Mouse (Mus musculus) gastrocnemius, adult 2 months (tissue): ENCODE data around the gene Irf3. TPM values are rescaled to one million over a fixed set of nuclear protein-coding genes. Genes with fewer than 3 reads are reported as not detected.

Source experiments
- DNase-seq: peaks from one replicate; pipeline ENCODE4 v3.0.0; 2022
- H3K27ac ChIP-seq: fragments of 200-600 bp; 2 replicates; pipeline ENCODE4 v1.8.1; 2022; ENCODE audit warnings: mild to moderate bottlenecking
- H3K4me3 ChIP-seq: fragments of 200-600 bp; 2 replicates; pipeline ENCODE4 v1.8.1; 2022; ENCODE audit warnings: mild to moderate bottlenecking, moderate library complexity
- CTCF ChIP-seq: fragments of 200-600 bp; IDR thresholded peaks from 2 replicates; pipeline ENCODE4 v1.8.1; 2022; ENCODE audit warnings: antibody characterized with exemption, mild to moderate bottlenecking, moderate library complexity
- intact Hi-C: fragments of 180-260 bp; cut with DNase I; formaldehyde crosslinking; loops from one replicate; pipeline ENCODE4 v1.15.1; 2025
- microRNA-seq: library from miRNA; unstranded; fragments of <30 nt; microRNA quantifications from one replicate; pipeline ENCODE4 v1.2.0, GENCODE M21; 2021
- total RNA-seq, 2 experiments: library from RNA; stranded (reverse); gene quantifications; 2 replicates each; pipeline ENCODE4 v1.2.3; 2021

The Irf3 gene
- total RNA-seq, 2 experiments from 2014 or later = 18.4 to 18.9 TPM

DNA sequence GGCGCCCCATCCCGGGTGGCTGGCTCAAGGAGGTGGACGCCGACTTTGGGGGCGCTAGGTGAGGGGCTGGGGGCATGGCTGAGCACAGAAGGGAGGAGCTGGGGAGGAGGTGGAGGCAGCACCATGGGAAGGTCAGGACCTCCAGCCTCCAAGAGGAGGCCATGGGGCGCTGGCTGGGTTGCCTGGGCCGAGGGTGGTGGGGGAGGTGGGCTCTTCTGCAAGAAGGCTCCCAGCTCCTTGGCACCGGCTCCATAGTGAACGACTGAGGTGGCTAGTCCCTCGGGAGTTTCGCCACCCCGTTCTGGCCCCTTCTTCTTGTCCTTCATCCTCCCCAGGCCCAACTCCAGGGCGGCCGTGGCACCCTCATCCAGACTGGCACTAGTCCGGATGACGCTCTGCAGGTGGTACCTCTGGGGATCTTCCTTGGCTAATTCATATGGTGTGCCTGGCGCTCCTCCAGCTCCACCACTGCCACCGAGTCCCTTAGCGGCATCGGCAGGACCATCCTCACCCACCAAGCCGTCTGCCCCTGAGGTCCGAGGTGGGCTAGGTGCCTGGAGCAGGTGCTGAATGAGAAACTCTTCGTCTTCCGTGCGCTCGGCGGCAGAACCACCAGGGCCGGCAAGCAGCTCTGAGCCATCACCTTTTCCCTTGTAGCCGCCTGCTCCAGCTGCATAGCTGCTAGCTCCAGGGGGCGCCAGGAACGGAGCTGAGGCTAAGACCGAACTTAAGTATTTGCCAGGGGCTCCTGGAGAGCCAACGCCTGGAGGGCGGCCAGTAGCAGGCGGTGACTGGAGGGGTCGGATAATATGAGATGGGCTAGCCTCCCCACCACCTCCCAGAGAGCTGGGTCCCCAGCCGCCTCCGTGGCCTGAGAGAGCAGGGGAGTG, 50.8 kb downstream of the Irf3 start:
- DNase-seq = no peak
- no peak for TF ChIP-seq CTCF
- intact Hi-C loops = no loop called here
- Histone ChIP-seq H3K27ac (peak overlapping the region; percentile 20; the same call in 1 of the 2 replicates), H3K4me3 (no peak overlapping the region)

DNA sequence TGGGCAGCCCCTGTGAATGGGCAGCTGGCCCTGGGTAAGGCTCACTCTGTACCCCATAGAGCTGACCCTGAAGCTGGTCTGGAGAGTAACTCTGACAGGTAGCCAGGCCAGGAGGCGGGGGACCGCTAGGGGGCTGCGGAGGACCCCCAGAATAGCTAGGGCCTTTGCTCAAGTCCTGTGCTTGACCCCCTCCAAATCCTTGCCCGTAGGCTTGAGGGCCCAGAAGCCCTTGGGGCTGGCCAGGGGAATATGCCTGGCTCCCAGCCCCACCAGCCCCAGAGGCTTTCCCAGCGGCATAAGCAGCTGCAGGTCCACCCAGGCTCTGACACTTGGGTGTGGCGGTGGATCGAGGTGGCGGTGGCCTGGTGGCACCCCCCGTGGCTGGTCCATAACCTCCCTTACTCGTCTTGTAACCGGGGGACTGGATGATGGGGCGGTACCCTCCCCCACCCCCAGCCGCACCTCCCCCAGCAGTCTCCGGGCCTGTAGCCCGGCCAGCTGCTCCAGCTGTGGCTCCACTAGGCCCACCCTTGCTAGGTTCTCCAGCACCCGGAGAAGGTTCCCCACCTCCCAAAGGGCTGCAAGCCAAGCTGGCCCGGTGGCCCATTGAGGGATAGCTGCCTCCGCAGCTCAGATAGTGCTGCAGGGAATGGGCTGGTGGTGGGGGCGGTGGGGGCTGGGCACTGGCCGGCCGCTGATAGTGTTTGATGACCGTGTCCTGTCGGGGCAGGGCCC, 51.6 kb downstream of the Irf3 start:
- Histone ChIP-seq H3K27ac (peak overlapping the region; percentile 20), H3K4me3 (no peak overlapping the region)
- intact Hi-C loops = no loop called here
- DNase-seq = peak; percentile 69
- no peak for TF ChIP-seq CTCF

DNA sequence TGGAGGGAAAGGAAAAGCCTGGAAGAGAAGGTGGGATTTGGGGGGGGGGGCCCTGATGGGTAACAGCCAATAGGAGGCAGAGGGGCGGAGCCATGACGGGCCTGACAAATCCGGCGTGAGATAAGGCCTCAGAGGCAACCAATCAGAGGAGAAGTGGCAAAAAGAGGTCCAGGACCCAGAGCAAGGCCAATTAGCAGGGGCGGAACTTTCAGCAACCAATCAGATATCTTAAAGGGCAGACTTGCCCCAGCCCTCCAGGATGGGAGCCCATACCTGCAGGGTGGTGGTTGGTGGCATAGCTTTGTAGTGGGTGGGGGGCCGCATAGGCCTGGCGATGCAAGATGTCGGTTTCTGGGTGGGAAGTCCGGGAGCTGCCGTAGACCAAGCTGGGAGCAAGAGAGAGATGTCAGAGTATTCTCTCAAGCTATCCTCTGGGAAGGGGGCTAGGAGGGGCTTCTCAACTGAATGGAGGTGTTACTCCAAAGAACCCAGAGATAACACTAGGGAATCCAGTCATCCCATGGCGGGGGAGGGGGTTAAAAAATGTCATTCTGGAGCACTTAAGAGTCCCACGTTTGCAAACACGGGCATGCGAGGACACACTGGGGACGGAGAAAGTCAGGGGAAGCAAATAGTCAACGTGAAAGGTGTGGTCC, 53.6 kb downstream of the Irf3 start:
- intact Hi-C loops = no loop called here
- Histone ChIP-seq H3K27ac (peak overlapping the region; percentile 97), H3K4me3 (peak overlapping the region; percentile 77)
- DNase-seq = peak; percentile 83
- no peak for TF ChIP-seq CTCF

DNA sequence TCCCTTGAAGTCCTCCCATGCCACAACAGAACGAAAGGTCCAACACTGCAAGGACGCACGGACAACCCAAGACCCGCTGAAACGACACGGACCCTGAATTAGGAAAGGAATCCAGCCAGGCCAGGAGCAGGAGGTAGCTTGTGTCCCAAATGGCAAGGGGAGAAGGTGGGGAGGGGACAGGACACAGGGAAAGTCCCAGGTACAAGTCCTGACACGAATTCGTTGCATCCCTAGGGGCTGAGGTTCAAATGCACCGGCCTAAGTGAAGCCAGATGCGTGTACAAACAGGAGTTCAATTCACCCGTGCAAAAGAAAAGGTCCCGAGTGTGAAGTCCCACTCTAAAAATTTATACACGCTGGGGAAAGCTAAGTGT, 54.1 kb downstream of the Irf3 start:
- intact Hi-C loops = no loop called here
- no peak for DNase-seq
- peak overlapping the region; percentile 97 for H3K27ac ChIP-seq
- TF ChIP-seq CTCF = no peak
- peak overlapping the region; percentile 77 for H3K4me3 ChIP-seq

Small RNA genes lying within 50 kb of the gene (microRNA-seq; reads per million reads assigned to microRNA genes)
- gene Mir7054 = not detected

Other genes with a start within 250 kb of the Irf3 start
- 10 to 100 TPM; 17.1 to 22.9 TPM for gene Vrk3, start 249.2 kb upstream of the Irf3 start, total RNA-seq
- under 1 TPM in 1 of 2 experiments, not detected in 1; 0.11 TPM for gene Zfp473, start 246.6 kb upstream of the Irf3 start, total RNA-seq
- 10 to 100 TPM; 21.8 to 26.6 TPM for gene Nup62, start 181.6 kb upstream of the Irf3 start, total RNA-seq
- gene Il4i1, start 181.3 kb upstream of the Irf3 start, total RNA-seq = 1 to 10 TPM; 1.6 to 3.3 TPM
- 100 to 1,000 TPM in 1 of 2 experiments, 10 to 100 TPM in 1; 74.7 to 115 TPM for gene Atf5, start 181.0 kb upstream of the Irf3 start, total RNA-seq
- gene Akt1s1, start 148.7 kb upstream of the Irf3 start, total RNA-seq = 100 to 1,000 TPM; 128 to 137 TPM
- 10 to 100 TPM; 40.8 to 56.4 TPM for gene Tbc1d17, start 148.6 kb upstream of the Irf3 start, total RNA-seq
- 10 to 100 TPM; 19.4 to 21.2 TPM for gene Pnkp, start 140.5 kb upstream of the Irf3 start, total RNA-seq
- 100 to 1,000 TPM; 126 to 137 TPM for gene Ptov1, start 127.9 kb upstream of the Irf3 start, total RNA-seq
- gene Med25, start 104.9 kb upstream of the Irf3 start, total RNA-seq = 10 to 100 TPM; 53.1 to 68.5 TPM
- 10 to 100 TPM; 16.4 to 18.6 TPM for gene Fuz, start 101.6 kb upstream of the Irf3 start, total RNA-seq
- 10 to 100 TPM; 59.1 to 62.6 TPM for gene Ap2a1, start 68.2 kb upstream of the Irf3 start, total RNA-seq
- not detected for gene Tsks, start 54.4 kb upstream of the Irf3 start, total RNA-seq
- 1 to 10 TPM in 1 of 2 experiments, under 1 TPM in 1; 0.92 to 2.3 TPM for gene Cpt1c, start 22.8 kb upstream of the Irf3 start, total RNA-seq
- gene Prmt1, start 11.1 kb upstream of the Irf3 start, total RNA-seq = 100 to 1,000 TPM; 126 to 136 TPM
- 1 to 10 TPM; 7.6 to 9.7 TPM for gene Bcl2l12, start 1.1 kb downstream of the Irf3 start, total RNA-seq
- gene Scaf1, start 18.7 kb downstream of the Irf3 start, total RNA-seq = 10 to 100 TPM; 41.7 to 44.3 TPM
- 10 to 100 TPM; 22.6 to 25.5 TPM for gene Rras, start 20.3 kb downstream of the Irf3 start, total RNA-seq
- gene Prr12, start 55.2 kb downstream of the Irf3 start, total RNA-seq = 10 to 100 TPM; 12.8 to 16.1 TPM
- gene Nosip, start 64.8 kb downstream of the Irf3 start, total RNA-seq = 10 to 100 TPM; 30.2 to 32.9 TPM
- 10 to 100 TPM in 1 of 2 experiments, 1 to 10 TPM in 1; 8.1 to 11.0 TPM for gene Prrg2, start 65.0 kb downstream of the Irf3 start, total RNA-seq
- 10 to 100 TPM in 1 of 2 experiments, 1 to 10 TPM in 1; 7.2 to 20.2 TPM for gene Rcn3, start 94.6 kb downstream of the Irf3 start, total RNA-seq
- gene Fcgrt, start 106.2 kb downstream of the Irf3 start, total RNA-seq = 10 to 100 TPM; 33.6 to 38.5 TPM
- gene Rps11, start 126.8 kb downstream of the Irf3 start, total RNA-seq = 100 to 1,000 TPM; 457 to 518 TPM
- gene Rpl13a, start 131.1 kb downstream of the Irf3 start, total RNA-seq = 100 to 1,000 TPM; 552 to 624 TPM
- under 1 TPM in 1 of 2 experiments, not detected in 1; 0.26 TPM for gene Gm45713, start 138.6 kb downstream of the Irf3 start, total RNA-seq
- 1 to 10 TPM; 2.2 to 3.3 TPM for gene Flt3l, start 138.8 kb downstream of the Irf3 start, total RNA-seq
- gene Pih1d1, start 156.7 kb downstream of the Irf3 start, total RNA-seq = 10 to 100 TPM; 34.7 to 39.7 TPM
- gene Aldh16a1, start 156.9 kb downstream of the Irf3 start, total RNA-seq = 10 to 100 TPM; 11.6 to 15.1 TPM
- gene Slc17a7, start 166.3 kb downstream of the Irf3 start, total RNA-seq = under 1 TPM; 0.31 to 0.36 TPM
- not detected for gene Gfy, start 181.9 kb downstream of the Irf3 start, total RNA-seq
- gene Pth2, start 183.3 kb downstream of the Irf3 start, total RNA-seq = not detected
- not detected for gene Ccdc155, start 207.2 kb downstream of the Irf3 start, total RNA-seq
- gene Dkkl1, start 214.5 kb downstream of the Irf3 start, total RNA-seq = not detected
- 1 to 10 TPM; 2.6 to 4.1 TPM for gene Tead2, start 218.1 kb downstream of the Irf3 start, total RNA-seq
- 1 to 10 TPM in 1 of 2 experiments, under 1 TPM in 1; 0.69 to 1.3 TPM for gene Cd37, start 241.5 kb downstream of the Irf3 start, total RNA-seq
- not detected for gene Slc6a16, start 243.4 kb downstream of the Irf3 start, total RNA-seq